Mouse (Mus musculus) cerebellum, adult 2 months (tissue): ENCODE data around the gene 6820408C15Rik. TPM values are rescaled to one million over a fixed set of nuclear protein-coding genes. Genes with fewer than 3 reads are reported as not detected.

Source experiments
- DNase-seq, 2 experiments: peaks; one replicate each; pipeline ENCODE4 v3.0.0; 2021
- H3K27ac ChIP-seq: fragments of 200-500 bp; 2 replicates; pipeline ENCODE4 v1.5.1; 2012; ENCODE audit warnings: low read length, control low read depth, inconsistent platforms; ENCODE audit not compliant: insufficient read depth
- H3K27me3 ChIP-seq: fragments of 200-500 bp; 2 replicates; pipeline ENCODE4 v1.6.1; 2012; ENCODE audit warnings: inconsistent platforms, mild to moderate bottlenecking, low read length, moderate library complexity; ENCODE audit not compliant: control insufficient read depth, insufficient read depth
- H3K4me1 ChIP-seq: fragments of 200-500 bp; 2 replicates; pipeline ENCODE4 v1.6.1; 2011; ENCODE audit warnings: low read length; ENCODE audit not compliant: control insufficient read depth, insufficient read depth
- H3K4me3 ChIP-seq: fragments of 200-500 bp; replicated peaks from 2 replicates; pipeline ENCODE3; 2011; ENCODE audit warnings: mild to moderate bottlenecking, low read depth, low read length, control low read depth; ENCODE audit not compliant: insufficient read depth
- CTCF ChIP-seq: fragments of 200-500 bp; IDR thresholded peaks from 2 replicates; pipeline ENCODE4 v1.5.1; 2011; ENCODE audit warnings: low read depth, mild to moderate bottlenecking, control low read depth, low read length, moderate library complexity, borderline replicate concordance; ENCODE audit not compliant: insufficient read depth
- POLR2A ChIP-seq: fragments of 200-500 bp; IDR thresholded peaks from 2 replicates; pipeline ENCODE4 v1.6.1; 2011; ENCODE audit warnings: low read length, control low read depth, borderline replicate concordance; ENCODE audit not compliant: insufficient read depth
- WGBS: fragments of 180-500 bp; shearing (Covaris S2); methylation state at CpG from one replicate; pipeline ENCODE4 v1.1.7; 2018; 5-methylcytosine and 5-hydroxymethylcytosine counted together
- polyA plus RNA-seq: library from polyadenylated mRNA; depleted of rRNA; stranded (reverse); fragments of >200 nt; gene quantifications from 2 replicates; pipeline ENCODE4 v1.2.3, GENCODE M21; 2012

6820408C15Rik gene
- polyA plus RNA-seq, 1 experiment: 2.6 TPM

GRCm38 (mm10) chr2:152436405-152436901 lies 21.1 kb downstream of the 6820408C15Rik start:
- DNase-seq: no peak
- TF ChIP-seq CTCF: no peak
- no peaks in the 10 kb centered on the region for H3K4me1 ChIP-seq
- 89% methylated on average over 7 of the region's 7 CpGs for WGBS
- no peak overlapping the region for H3K4me3 ChIP-seq
- no peak overlapping the region for H3K27ac ChIP-seq
- H3K27me3 ChIP-seq: no peaks in the 10 kb centered on the region

- WGBS: 6% methylated on average over 23 of the region's 23 CpGs
- H3K4me1 ChIP-seq: no peaks in the 10 kb centered on the region
- peak; percentile 81 to 88 for DNase-seq
- no peaks in the 10 kb centered on the region for H3K27me3 ChIP-seq
- peak; percentile 36; the same call in 1 of the 2 replicates for TF ChIP-seq POLR2A
- peak; percentile 87 for TF ChIP-seq CTCF
- peak overlapping the region; percentile 47 for H3K4me3 ChIP-seq
- no peak overlapping the region for H3K27ac ChIP-seq
These were observed 21.8 kb downstream of the 6820408C15Rik start for GRCm38 (mm10) chr2:152436983-152437860.

- WGBS: 81% methylated on average over 1 of the region's 1 CpGs
These were observed 23.6 kb downstream of the 6820408C15Rik start for GRCm38 (mm10) chr2:152438963-152439362.

GRCm38 (mm10) chr2:152439833-152440232 lies 24.4 kb downstream of the 6820408C15Rik start:
- Histone ChIP-seq H3K4me3 (no peak overlapping the region), H3K27ac (no peak overlapping the region), H3K27me3 (no peaks in the 10 kb centered on the region), H3K4me1 (peaks cover 6% of the 10 kb centered on the region)
- WGBS: 97% methylated on average over 2 of the region's 2 CpGs
- TF ChIP-seq POLR2A (no peak), CTCF (no peak)
- no peak for DNase-seq

More at GRCm38 (mm10) chr2:152438963-152439362, 23.6 kb downstream of the 6820408C15Rik start:
- Histone ChIP-seq H3K4me1 (peaks cover 6% of the 10 kb centered on the region), H3K27ac (no peak overlapping the region), H3K27me3 (no peaks in the 10 kb centered on the region), H3K4me3 (no peak overlapping the region)
- DNase-seq: no peak
- TF ChIP-seq CTCF (no peak), POLR2A (no peak)

GRCm38 (mm10) chr2:152442322-152442721 lies 26.9 kb downstream of the 6820408C15Rik start:
- Histone ChIP-seq H3K4me1 (peaks cover 6% of the 10 kb centered on the region), H3K27me3 (no peaks in the 10 kb centered on the region), H3K4me3 (no peak overlapping the region), H3K27ac (no peak overlapping the region)
- TF ChIP-seq CTCF (no peak), POLR2A (no peak)
- 60% methylated on average over 4 of the region's 4 CpGs for WGBS
- peak in 1 of 2 experiments; percentile 22 for DNase-seq

GRCm38 (mm10) chr2:152443281-152443680 lies 27.9 kb downstream of the 6820408C15Rik start:
- DNase-seq: peak; percentile 28 to 34
- Histone ChIP-seq H3K27ac (no peak overlapping the region), H3K4me3 (no peak overlapping the region), H3K27me3 (no peaks in the 10 kb centered on the region), H3K4me1 (peaks cover 6% of the 10 kb centered on the region)
- WGBS: 43% methylated on average over 8 of the region's 8 CpGs
- TF ChIP-seq POLR2A: no peak
- no peak for TF ChIP-seq CTCF

GRCm38 (mm10) chr2:152446642-152447041 lies 31.3 kb downstream of the 6820408C15Rik start:
- Histone ChIP-seq H3K27me3 (no peaks in the 10 kb centered on the region), H3K27ac (no peak overlapping the region), H3K4me1 (peaks cover 6% of the 10 kb centered on the region), H3K4me3 (no peak overlapping the region)
- TF ChIP-seq CTCF (no peak), POLR2A (no peak)
- DNase-seq: no peak
- WGBS: 75% methylated on average over 2 of the region's 2 CpGs

GRCm38 (mm10) chr2:152447461-152447860 lies 32.1 kb downstream of the 6820408C15Rik start:
- DNase-seq: no peak
- H3K27me3 ChIP-seq: no peaks in the 10 kb centered on the region
- TF ChIP-seq CTCF: no peak
- TF ChIP-seq POLR2A: no peak
- no peak overlapping the region for H3K27ac ChIP-seq
- H3K4me1 ChIP-seq: peaks cover 6% of the 10 kb centered on the region
- no peak overlapping the region for H3K4me3 ChIP-seq
- WGBS: 51% methylated on average over 5 of the region's 5 CpGs
